Mouse (Mus musculus) liver, embryonic 11.5 days (tissue): ENCODE measurements around the gene Rere. TPM values are rescaled to one million over a fixed set of nuclear protein-coding genes. Genes with fewer than 3 reads are reported as not detected.

Experiments
- ATAC-seq: fragments of 200-750 bp; cut with Nextera tagmentation; replicated peaks from 2 replicates; pipeline ENCODE4 v1.8.0; 2017; ENCODE audit warnings: moderate number of reproducible peaks, mild to moderate bottlenecking, moderate TSS enrichment, moderate library complexity; ENCODE audit not compliant: low FRiP score
- DNase-seq: peaks from one replicate; pipeline ENCODE4 v3.0.0-alpha.2; 2017; ENCODE audit warnings: low spot score
- H3K27ac ChIP-seq: fragments of 300-500 bp; sonication (generic); 2 replicates; pipeline ENCODE4 v1.5.1; 2014; ENCODE audit warnings: mild to moderate bottlenecking, low read depth, low read length, control low read depth
- H3K27me3 ChIP-seq: fragments of 300-500 bp; sonication (generic); replicated peaks from 2 replicates; pipeline ENCODE4 v1.6.1; 2014; ENCODE audit warnings: low read length, mixed read lengths; ENCODE audit not compliant: control insufficient read depth, insufficient read depth
- H3K36me3 ChIP-seq: fragments of 300-500 bp; sonication (generic); 2 replicates; pipeline ENCODE4 v1.6.1; 2014; ENCODE audit warnings: mild to moderate bottlenecking, low read length, moderate library complexity, mixed read lengths; ENCODE audit not compliant: control insufficient read depth, insufficient read depth
- H3K4me1 ChIP-seq: fragments of 300-500 bp; sonication (generic); replicated peaks from 2 replicates; pipeline ENCODE4 v1.6.1; 2014; ENCODE audit warnings: low read length, mixed read lengths; ENCODE audit not compliant: control insufficient read depth, insufficient read depth
- H3K4me2 ChIP-seq: fragments of 300-500 bp; sonication (generic); 2 replicates; pipeline ENCODE4 v1.6.1; 2014; ENCODE audit warnings: mild to moderate bottlenecking, control low read depth, moderate library complexity
- H3K4me3 ChIP-seq: fragments of 300-500 bp; sonication (generic); 2 replicates; pipeline ENCODE4 v1.5.1; 2014; ENCODE audit warnings: low read depth, low read length, control low read depth
- H3K9ac ChIP-seq: fragments of 300-500 bp; sonication (generic); 2 replicates; pipeline ENCODE4 v1.6.1; 2014; ENCODE audit warnings: low read depth, low read length, control low read depth
- H3K9me3 ChIP-seq: fragments of 300-500 bp; sonication (generic); 2 replicates; pipeline ENCODE4 v1.6.1; 2016; ENCODE audit warnings: low read length, inconsistent platforms, mixed read lengths; ENCODE audit not compliant: control insufficient read depth
- WGBS: fragments of 180-500 bp; shearing (Covaris S2); extraction: QIAGEN DNeasy Blood & Tissue Kit; methylation state at CpG from one replicate; pipeline ENCODE4 v1.1.7; 2014; 5-methylcytosine and 5-hydroxymethylcytosine counted together
- polyA plus RNA-seq: library from polyadenylated mRNA; unstranded; fragments of >200 nt; fragmentation: Nextera tagmentation; extraction: Ambion mirVana; gene quantifications from 2 replicates; pipeline ENCODE4 v1.2.1, GENCODE M21; 2014

The Rere gene
- 22.6 and 23.3 TPM in 2 replicates for polyA plus RNA-seq

DNA sequence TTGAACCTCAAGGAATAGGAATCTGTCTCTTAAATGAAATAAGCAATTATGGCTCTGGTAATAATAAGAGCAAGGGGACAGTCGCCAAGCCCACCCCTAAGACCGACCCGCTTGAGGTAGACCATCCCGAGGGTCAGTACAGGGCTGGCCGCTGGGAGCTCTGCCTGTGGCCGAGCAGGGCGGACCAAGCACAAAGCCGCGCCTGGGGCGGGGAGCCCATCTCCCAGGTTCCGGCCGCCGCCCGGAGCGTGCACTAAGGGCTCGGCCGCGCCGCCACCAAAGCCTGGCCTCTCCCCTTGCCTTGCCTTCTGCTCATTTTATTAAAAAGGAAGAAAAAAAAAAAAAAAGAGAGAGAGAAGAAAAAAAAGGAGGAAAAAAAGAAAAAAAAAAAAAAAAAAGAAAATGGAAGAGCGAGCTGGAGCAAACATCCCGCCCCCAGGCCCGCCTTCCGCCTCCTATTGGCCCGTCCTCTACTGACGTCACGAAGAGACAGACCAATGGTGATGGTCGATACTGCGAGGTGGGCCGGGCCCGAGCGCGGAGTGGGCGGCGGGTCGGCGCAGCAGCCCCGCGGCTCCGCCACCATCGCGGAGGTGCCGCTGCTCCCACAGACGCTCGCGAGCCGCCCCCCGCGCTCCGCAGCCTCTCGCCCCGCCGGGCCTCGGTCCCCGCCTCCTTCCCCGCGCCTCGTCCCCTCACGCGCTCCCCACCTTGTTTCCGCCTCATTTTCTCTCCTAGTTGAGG, at the start of gene Rere:
Gene Rere (plus strand): TSS at position 629 of the 744 bp plus-strand sequence.
- Histone ChIP-seq H3K4me3 (peak within 1 kb of the TSS; percentile 91), H3K4me1 (peaks cover 23% of the 10 kb centered on the region), H3K36me3 (no peaks in the 10 kb centered on the region), H3K9me3 (no peaks in the 10 kb centered on the region), H3K4me2 (peak within 1 kb of the TSS; percentile 82), H3K27ac (peak within 1 kb of the TSS; percentile 98), H3K27me3 (no peaks in the 10 kb centered on the region), H3K9ac (peak within 1 kb of the TSS; percentile 92)
- ATAC-seq, result peak; percentile 98
- DNase-seq, result peak; percentile 99
- WGBS, result under 1% methylated on average over 60 of the region's 60 CpGs

DNA sequence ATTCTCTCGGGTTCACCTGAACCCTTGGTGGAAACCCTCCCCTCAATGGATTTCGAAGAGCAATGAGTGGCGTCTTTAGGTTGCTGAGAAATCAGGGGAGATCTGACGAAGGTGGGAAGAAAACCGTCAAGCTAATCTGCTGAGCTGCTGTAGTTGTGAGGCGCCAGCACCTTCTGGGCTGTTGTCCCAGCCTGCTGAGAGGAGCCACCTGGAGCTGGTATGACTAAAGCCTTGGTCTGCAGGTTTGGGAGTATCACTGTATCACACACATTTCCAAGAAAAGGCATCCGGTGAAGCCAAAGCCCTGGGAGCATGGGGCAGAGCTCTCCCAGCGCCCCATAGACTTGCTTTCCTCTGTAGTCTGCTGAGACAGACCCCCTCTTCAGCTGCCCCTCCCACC, 49.6 kb upstream of the Rere start:
- peaks cover 28% of the 10 kb centered on the region for H3K4me1 ChIP-seq
- no peaks in the 10 kb centered on the region for H3K9me3 ChIP-seq
- no peak overlapping the region for H3K9ac ChIP-seq
- no peak overlapping the region for H3K4me3 ChIP-seq
- WGBS, result 45% methylated on average over 8 of the region's 8 CpGs
- 0 out of 2 replicates have a peak, but pooled peaks cover 2% of the 10 kb centered on the region for H3K27me3 ChIP-seq
- H3K27ac ChIP-seq, result no peak overlapping the region
- H3K36me3 ChIP-seq, result no peaks in the 10 kb centered on the region
- no peak for ATAC-seq
- no peak overlapping the region for H3K4me2 ChIP-seq
- no peak for DNase-seq

DNA sequence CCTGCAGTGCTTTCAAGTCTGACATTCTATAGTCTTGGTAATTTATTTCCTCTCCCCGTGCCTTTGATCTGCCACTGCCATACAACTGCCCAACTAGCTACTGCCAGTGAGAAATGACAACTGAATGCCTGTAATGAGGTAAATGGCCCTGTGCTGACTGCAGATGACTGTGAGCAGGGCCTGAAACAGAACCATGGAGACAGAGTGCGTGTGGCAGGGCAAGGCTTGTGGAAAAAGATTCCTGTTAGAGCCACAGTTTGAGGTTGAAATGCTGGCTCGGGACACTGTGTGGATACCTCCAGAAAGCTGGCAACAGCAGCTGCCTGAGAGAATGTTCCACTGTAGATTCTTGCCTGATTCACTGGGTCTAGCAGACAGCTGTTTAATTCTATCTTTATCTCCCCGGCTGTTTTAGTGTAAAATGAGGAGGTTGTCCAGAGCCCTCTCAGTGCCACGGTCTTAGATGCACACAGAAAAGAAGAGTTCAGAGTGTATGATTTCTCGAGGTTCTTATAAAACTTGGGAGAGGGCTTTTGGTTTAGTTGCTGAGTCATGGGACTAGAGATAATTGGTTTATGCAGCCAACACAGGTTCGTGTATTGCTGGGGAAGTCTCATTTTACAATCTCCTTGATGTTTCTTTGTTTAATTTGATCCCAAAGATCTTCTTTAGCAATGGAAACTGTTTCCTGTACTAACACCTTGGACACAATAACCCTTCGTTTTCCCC, 46.7 kb upstream of the Rere start:
- no peak overlapping the region for H3K4me3 ChIP-seq
- peak overlapping the region; percentile 78 for H3K27ac ChIP-seq
- H3K36me3 ChIP-seq, result peaks cover 8% of the 10 kb centered on the region
- 0 out of 2 replicates have a peak, but pooled peaks cover 2% of the 10 kb centered on the region for H3K27me3 ChIP-seq
- H3K9ac ChIP-seq, result peak overlapping the region; percentile 34
- H3K4me1 ChIP-seq, result peaks cover 40% of the 10 kb centered on the region
- no peak overlapping the region for H3K4me2 ChIP-seq
- no peak for DNase-seq
- no peak for ATAC-seq
- no peaks in the 10 kb centered on the region for H3K9me3 ChIP-seq
- WGBS, result 44% methylated on average over 8 of the region's 8 CpGs

DNA sequence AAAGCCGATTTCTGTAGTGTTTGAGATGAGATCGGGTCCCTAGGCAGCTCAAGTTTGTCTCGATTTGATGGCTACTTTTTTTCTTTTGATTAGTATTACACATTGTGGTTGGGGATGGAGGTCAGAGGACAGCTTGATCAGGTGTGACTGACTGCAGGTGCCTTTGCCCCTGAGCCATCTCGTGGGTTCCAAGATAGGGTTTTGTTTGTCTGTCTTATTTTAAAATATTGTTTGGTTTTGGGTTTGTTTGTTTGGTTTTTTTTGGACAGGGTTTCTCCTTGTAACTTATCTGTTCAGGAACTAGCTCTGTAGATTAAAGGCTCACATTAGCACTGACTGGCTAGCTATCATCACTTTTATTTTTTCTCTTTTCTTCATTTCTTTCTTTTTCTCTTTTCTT, 45.9 kb upstream of the Rere start:
- H3K4me2 ChIP-seq, result no peak overlapping the region
- 71% methylated on average over 4 of the region's 4 CpGs for WGBS
- H3K4me3 ChIP-seq, result no peak overlapping the region
- H3K27ac ChIP-seq, result peak overlapping the region; percentile 78; the same call in 1 of the 2 replicates
- H3K9me3 ChIP-seq, result no peaks in the 10 kb centered on the region
- no peak overlapping the region for H3K9ac ChIP-seq
- H3K4me1 ChIP-seq, result peaks cover 40% of the 10 kb centered on the region
- peaks cover 11% of the 10 kb centered on the region for H3K36me3 ChIP-seq
- no peak for ATAC-seq
- H3K27me3 ChIP-seq, result 0 out of 2 replicates have a peak, but pooled peaks cover 2% of the 10 kb centered on the region
- no peak for DNase-seq

DNA sequence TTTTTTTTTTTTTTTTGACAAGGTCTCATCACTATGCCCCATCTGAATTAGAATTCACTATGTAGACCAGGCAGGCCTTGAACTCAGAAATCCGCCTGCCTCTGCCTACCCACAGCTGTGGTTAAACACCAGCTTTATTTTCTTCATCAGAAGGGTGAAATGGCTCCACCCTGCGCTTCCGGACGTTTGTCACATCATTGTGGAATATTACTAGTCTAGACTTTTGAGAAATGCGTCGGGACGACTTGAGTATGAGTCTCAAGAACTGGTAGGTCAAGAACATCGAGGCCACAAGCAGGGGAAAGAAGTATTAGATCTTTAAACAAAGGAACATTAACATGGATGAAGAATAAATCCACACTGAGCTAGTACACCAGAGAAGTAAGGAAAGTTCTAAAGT, 45.4 kb upstream of the Rere start:
- 67% methylated on average over 8 of the region's 8 CpGs for WGBS
- H3K4me2 ChIP-seq, result peak overlapping the region; percentile 93
- peak overlapping the region; percentile 71 for H3K4me3 ChIP-seq
- peak overlapping the region; percentile 82 for H3K27ac ChIP-seq
- 0 out of 2 replicates have a peak, but pooled peaks cover 2% of the 10 kb centered on the region for H3K27me3 ChIP-seq
- H3K9me3 ChIP-seq, result no peaks in the 10 kb centered on the region
- H3K36me3 ChIP-seq, result peaks cover 13% of the 10 kb centered on the region
- peak overlapping the region; percentile 90 for H3K9ac ChIP-seq
- no peak for DNase-seq
- peaks cover 38% of the 10 kb centered on the region for H3K4me1 ChIP-seq
- no peak for ATAC-seq

DNA sequence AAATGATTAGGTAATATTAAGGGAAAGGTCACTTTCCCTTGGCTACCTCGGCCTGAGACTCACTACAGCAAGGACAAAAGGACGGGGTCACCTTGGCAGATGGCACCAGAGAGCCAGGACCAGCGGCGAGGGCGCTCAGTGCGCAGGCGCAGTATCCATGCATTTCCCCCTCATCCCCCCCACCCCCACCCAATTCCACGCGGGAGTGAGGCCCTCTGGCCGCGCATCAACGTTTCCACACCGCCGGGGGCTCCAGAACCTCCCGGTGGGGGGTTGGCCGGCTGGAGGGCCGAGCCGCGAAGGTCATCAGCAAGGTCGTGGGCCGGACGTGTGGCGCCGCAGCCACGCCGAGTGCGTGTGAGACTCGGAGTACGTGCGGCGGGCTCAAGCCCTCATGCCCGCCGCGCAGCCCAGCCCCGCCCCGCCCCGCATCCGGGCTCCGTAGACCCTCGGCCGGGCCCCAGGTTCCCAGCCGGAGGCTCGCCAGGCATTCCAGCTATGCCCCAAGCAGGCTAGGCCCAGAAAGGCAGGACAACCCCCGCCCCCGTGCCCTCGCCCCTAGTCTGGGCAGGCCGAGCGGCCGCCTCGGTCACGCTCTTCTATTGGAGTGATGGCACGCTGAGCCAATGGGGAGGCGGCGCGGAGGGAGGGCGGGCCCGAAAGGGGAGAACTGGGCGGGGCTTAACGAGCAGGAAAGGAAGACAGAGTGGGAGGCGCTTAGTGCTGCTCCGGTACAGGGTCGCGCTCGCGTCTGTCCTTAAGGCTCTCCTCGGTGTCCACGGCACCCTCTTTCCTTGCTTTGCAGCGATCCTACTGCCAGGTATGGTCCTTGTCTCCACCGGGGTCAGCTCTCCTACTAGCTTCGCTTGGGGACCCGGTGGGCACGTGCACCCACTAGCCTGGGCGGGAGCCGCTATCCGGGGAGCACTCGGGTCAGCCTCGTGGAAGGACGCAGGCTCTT, 44.6 kb upstream of the Rere start, which contains the start of gene Eno1:
Gene Eno1 (plus strand): TSS at position 201 of the 961 bp plus-strand sequence.
- H3K4me3 ChIP-seq, result peak within 1 kb of the TSS; percentile 71
- H3K9me3 ChIP-seq, result no peaks in the 10 kb centered on the region
- peak within 1 kb of the TSS; percentile 82 for H3K27ac ChIP-seq
- peaks cover 21% of the 10 kb centered on the region for H3K36me3 ChIP-seq
- peaks cover 43% of the 10 kb centered on the region for H3K4me1 ChIP-seq
- under 1% methylated on average over 77 of the region's 78 CpGs for WGBS
- 0 out of 2 replicates have a peak, but pooled peaks cover 2% of the 10 kb centered on the region for H3K27me3 ChIP-seq
- peak within 1 kb of the TSS; percentile 90 for H3K9ac ChIP-seq
- DNase-seq, result peak; percentile 100
- ATAC-seq, result peak; percentile 93
- H3K4me2 ChIP-seq, result peak within 1 kb of the TSS; percentile 93

DNA sequence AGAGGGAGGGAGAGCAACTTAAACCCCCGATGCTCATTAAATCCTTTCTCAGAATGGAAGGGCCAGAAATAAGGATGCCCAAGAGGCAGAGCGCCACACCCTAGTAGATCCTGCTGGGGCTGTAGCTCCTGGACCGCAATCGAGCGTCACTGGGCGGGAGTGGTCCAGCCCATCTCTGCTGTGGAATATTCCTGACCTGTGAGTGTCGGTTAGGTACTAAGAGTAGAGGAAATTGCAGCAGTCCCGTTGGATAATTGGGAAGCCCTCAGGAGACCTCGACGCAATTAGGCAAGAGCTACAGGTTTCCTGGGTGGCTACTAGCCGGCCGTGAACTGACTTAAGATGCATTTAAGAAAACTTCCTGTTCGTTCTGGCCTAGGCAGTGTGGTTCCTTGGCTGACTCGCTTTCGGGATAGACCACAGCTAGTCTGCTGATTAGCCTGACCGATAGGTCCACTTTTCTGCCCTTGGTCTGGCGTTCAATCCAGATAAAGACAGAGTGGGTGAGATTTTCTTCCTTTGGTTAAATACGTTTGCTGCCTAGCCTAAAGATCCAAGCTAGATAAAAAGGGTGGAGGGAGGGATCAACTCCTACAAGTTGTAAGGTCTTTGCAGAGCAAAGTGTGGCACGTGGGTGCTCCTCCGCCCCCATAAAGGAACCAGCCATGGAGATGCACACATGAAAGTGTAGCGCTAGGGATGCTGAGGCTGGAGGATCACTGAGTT, 43.6 kb upstream of the Rere start:
- H3K27ac ChIP-seq, result peak overlapping the region; percentile 82
- peak overlapping the region; percentile 90 for H3K9ac ChIP-seq
- ATAC-seq, result no peak; the same call in 1 of the 2 replicates
- H3K36me3 ChIP-seq, result peaks cover 31% of the 10 kb centered on the region
- H3K4me2 ChIP-seq, result peak overlapping the region; percentile 93
- no peaks in the 10 kb centered on the region for H3K27me3 ChIP-seq
- DNase-seq, result no peak
- WGBS, result 0% methylated on average over 21 of the region's 21 CpGs
- peaks cover 48% of the 10 kb centered on the region for H3K4me1 ChIP-seq
- peak overlapping the region; percentile 71 for H3K4me3 ChIP-seq
- no peaks in the 10 kb centered on the region for H3K9me3 ChIP-seq
